Mouse (Mus musculus): Measurements from ENCODE around the gene Rs1. TPM values are rescaled to one million over a fixed set of nuclear protein-coding genes. Genes with fewer than 3 reads are reported as not detected.
"Not testable (repeated sequence)": the region's sequence is repeated elsewhere in the genome, so short reads cannot be mapped to it uniquely, and the experiment has no call there.

The Rs1 gene
- 0.07 and 0.18 TPM in 2 replicates for polyA plus RNA-seq (2015; fragmentation: Nextera tagmentation; extraction: Ambion mirVana)

- WGBS: 72% methylated on average over 2 of the region's 2 CpGs
Measured at GRCm38 (mm10) chrX:160767713-160768112, at the start of gene Rs1. TSS of gene Rs1 (plus strand) at chrX:160768013.

GRCm38 (mm10) chrX:160735650-160736049 lies 32.2 kb upstream of the Rs1 start, which contains the start of gene Ppef1:
TSS of gene Ppef1 (minus strand) at chrX:160735765.
- ATAC-seq: no peak
- WGBS: 76% methylated on average over 5 of the region's 5 CpGs
- H3K27ac ChIP-seq (ENCODE audit: low read length): no peak within 1 kb of the TSS
- no peaks in the 10 kb centered on the region for H3K4me1 ChIP-seq (replicated peaks; ENCODE audit: control insufficient read depth, insufficient read depth, low read length)
- peaks cover 3% of the 10 kb centered on the region; the same call in 1 of the 2 replicates for H3K27me3 ChIP-seq (replicated peaks; ENCODE audit: control insufficient read depth, insufficient read depth, low read length)
- H3K4me3 ChIP-seq (replicated peaks; ENCODE audit: low read length): no peak within 1 kb of the TSS
- no peaks in the 10 kb centered on the region for H3K36me3 ChIP-seq (ENCODE audit: control insufficient read depth, insufficient read depth)
- H3K9me3 ChIP-seq (ENCODE audit: control insufficient read depth, low read length): no peaks in the 10 kb centered on the region
- H3K9ac ChIP-seq (replicated peaks; ENCODE audit: low read depth, low read length): no peak within 1 kb of the TSS
- H3K4me2 ChIP-seq (ENCODE audit: low read length): no peak within 1 kb of the TSS

More at GRCm38 (mm10) chrX:160767713-160768112, at the start of gene Rs1:
- Histone ChIP-seq H3K9ac (replicated peaks; ENCODE audit: low read depth, low read length) (no peak within 1 kb of the TSS), H3K27me3 (replicated peaks; ENCODE audit: control insufficient read depth, insufficient read depth, low read length) (0 out of 2 replicates have a peak, but pooled peaks cover 3% of the 10 kb centered on the region), H3K4me1 (replicated peaks; ENCODE audit: control insufficient read depth, insufficient read depth, low read length) (peaks cover 2% of the 10 kb centered on the region; the same call in 1 of the 2 replicates), H3K9me3 (ENCODE audit: control insufficient read depth, low read length) (no peaks in the 10 kb centered on the region), H3K4me3 (replicated peaks; ENCODE audit: low read length) (peak within 1 kb of the TSS; percentile 46), H3K4me2 (ENCODE audit: low read length) (peak within 1 kb of the TSS; percentile 46), H3K36me3 (ENCODE audit: control insufficient read depth, insufficient read depth) (no peaks in the 10 kb centered on the region), H3K27ac (ENCODE audit: low read length) (no peak within 1 kb of the TSS)
- ATAC-seq: no peak

GRCm38 (mm10) chrX:160745399-160745798 lies 22.4 kb upstream of the Rs1 start:
- H3K27ac ChIP-seq (ENCODE audit: low read length): no peak overlapping the region
- no peak for ATAC-seq
- WGBS: 96% methylated on average over 1 of the region's 1 CpGs
- no peaks in the 10 kb centered on the region for H3K36me3 ChIP-seq (ENCODE audit: control insufficient read depth, insufficient read depth)
- H3K4me3 ChIP-seq (replicated peaks; ENCODE audit: low read length): no peak overlapping the region
- H3K27me3 ChIP-seq (replicated peaks; ENCODE audit: control insufficient read depth, insufficient read depth, low read length): no peaks in the 10 kb centered on the region
- H3K4me1 ChIP-seq (replicated peaks; ENCODE audit: control insufficient read depth, insufficient read depth, low read length): no peaks in the 10 kb centered on the region
- no peak overlapping the region for H3K9ac ChIP-seq (replicated peaks; ENCODE audit: low read depth, low read length)
- H3K9me3 ChIP-seq (ENCODE audit: control insufficient read depth, low read length): no peaks in the 10 kb centered on the region
- no peak overlapping the region for H3K4me2 ChIP-seq (ENCODE audit: low read length)

- WGBS: 76% methylated on average over 1 of the region's 1 CpGs
- Histone ChIP-seq H3K27ac (ENCODE audit: low read length) (no peak overlapping the region), H3K9me3 (ENCODE audit: control insufficient read depth, low read length) (no peaks in the 10 kb centered on the region), H3K4me1 (replicated peaks; ENCODE audit: control insufficient read depth, insufficient read depth, low read length) (no peaks in the 10 kb centered on the region), H3K36me3 (ENCODE audit: control insufficient read depth, insufficient read depth) (no peaks in the 10 kb centered on the region), H3K4me3 (replicated peaks; ENCODE audit: low read length) (no peak overlapping the region), H3K9ac (replicated peaks; ENCODE audit: low read depth, low read length) (no peak overlapping the region), H3K4me2 (ENCODE audit: low read length) (no peak overlapping the region), H3K27me3 (replicated peaks; ENCODE audit: control insufficient read depth, insufficient read depth, low read length) (no peaks in the 10 kb centered on the region)
- no peak for ATAC-seq
Measured at GRCm38 (mm10) chrX:160748653-160749052, 19.2 kb upstream of the Rs1 start.

GRCm38 (mm10) chrX:160750808-160751207 lies 17.0 kb upstream of the Rs1 start:
- no peak for ATAC-seq

GRCm38 (mm10) chrX:160765389-160766232 lies 2.2 kb upstream of the Rs1 start:
- no peak overlapping the region for H3K27ac ChIP-seq (ENCODE audit: low read length)
- H3K4me3 ChIP-seq (replicated peaks; ENCODE audit: low read length): peak overlapping the region; percentile 49
- H3K9ac ChIP-seq (replicated peaks; ENCODE audit: low read depth, low read length): peak overlapping the region; percentile 42; the same call in 1 of the 2 replicates
- H3K4me1 ChIP-seq (replicated peaks; ENCODE audit: control insufficient read depth, insufficient read depth, low read length): no peaks in the 10 kb centered on the region
- no peaks in the 10 kb centered on the region for H3K36me3 ChIP-seq (ENCODE audit: control insufficient read depth, insufficient read depth)
- 0 out of 2 replicates have a peak, but pooled peaks cover 3% of the 10 kb centered on the region for H3K27me3 ChIP-seq (replicated peaks; ENCODE audit: control insufficient read depth, insufficient read depth, low read length)
- WGBS: 28% methylated on average over 30 of the region's 30 CpGs
- peak; percentile 97 for ATAC-seq
- H3K9me3 ChIP-seq (ENCODE audit: control insufficient read depth, low read length): no peaks in the 10 kb centered on the region
- H3K4me2 ChIP-seq (ENCODE audit: low read length): peak overlapping the region; percentile 50

More at GRCm38 (mm10) chrX:160750808-160751207, 17.0 kb upstream of the Rs1 start:
- Histone ChIP-seq H3K27ac (ENCODE audit: low read length) (no peak overlapping the region), H3K9me3 (ENCODE audit: control insufficient read depth, low read length) (no peaks in the 10 kb centered on the region), H3K36me3 (ENCODE audit: control insufficient read depth, insufficient read depth) (no peaks in the 10 kb centered on the region), H3K27me3 (replicated peaks; ENCODE audit: control insufficient read depth, insufficient read depth, low read length) (0 out of 2 replicates have a peak, but pooled peaks cover 4% of the 10 kb centered on the region), H3K4me1 (replicated peaks; ENCODE audit: control insufficient read depth, insufficient read depth, low read length) (no peaks in the 10 kb centered on the region), H3K9ac (replicated peaks; ENCODE audit: low read depth, low read length) (no peak overlapping the region), H3K4me2 (ENCODE audit: low read length) (no peak overlapping the region), H3K4me3 (replicated peaks; ENCODE audit: low read length) (no peak overlapping the region)
- WGBS: 96% methylated on average over 8 of the region's 8 CpGs

GRCm38 (mm10) chrX:160766233-160766616 lies 1.6 kb upstream of the Rs1 start:
- H3K9ac ChIP-seq (replicated peaks; ENCODE audit: low read depth, low read length): no peak overlapping the region
- no peaks in the 10 kb centered on the region for H3K36me3 ChIP-seq (ENCODE audit: control insufficient read depth, insufficient read depth)
- H3K4me3 ChIP-seq (replicated peaks; ENCODE audit: low read length): peak overlapping the region; percentile 46
- no peaks in the 10 kb centered on the region for H3K4me1 ChIP-seq (replicated peaks; ENCODE audit: control insufficient read depth, insufficient read depth, low read length)
- WGBS: 17% methylated on average over 15 of the region's 15 CpGs
- no peak overlapping the region for H3K27ac ChIP-seq (ENCODE audit: low read length)
- ATAC-seq: peak; percentile 87
- H3K4me2 ChIP-seq (ENCODE audit: low read length): peak overlapping the region; percentile 50
- 0 out of 2 replicates have a peak, but pooled peaks cover 3% of the 10 kb centered on the region for H3K27me3 ChIP-seq (replicated peaks; ENCODE audit: control insufficient read depth, insufficient read depth, low read length)
- H3K9me3 ChIP-seq (ENCODE audit: control insufficient read depth, low read length): no peaks in the 10 kb centered on the region

GRCm38 (mm10) chrX:160769622-160770021 lies 1.8 kb downstream of the Rs1 start:
- WGBS: 81% methylated on average over 5 of the region's 5 CpGs
- H3K4me1 ChIP-seq (replicated peaks; ENCODE audit: control insufficient read depth, insufficient read depth, low read length); H3K36me3 ChIP-seq (ENCODE audit: control insufficient read depth, insufficient read depth); H3K9ac ChIP-seq (replicated peaks; ENCODE audit: low read depth, low read length); H3K4me3 ChIP-seq (replicated peaks; ENCODE audit: low read length); ATAC-seq; H3K27ac ChIP-seq (ENCODE audit: low read length); H3K9me3 ChIP-seq (ENCODE audit: control insufficient read depth, low read length); H3K27me3 ChIP-seq (replicated peaks; ENCODE audit: control insufficient read depth, insufficient read depth, low read length); H3K4me2 ChIP-seq (ENCODE audit: low read length): not testable (repeated sequence)

GRCm38 (mm10) chrX:160773033-160773432 lies 5.2 kb downstream of the Rs1 start:
- Histone ChIP-seq H3K27ac (ENCODE audit: low read length) (peak overlapping the region; percentile 14; the same call in 1 of the 2 replicates), H3K4me1 (replicated peaks; ENCODE audit: control insufficient read depth, insufficient read depth, low read length) (peaks cover 2% of the 10 kb centered on the region), H3K9me3 (ENCODE audit: control insufficient read depth, low read length) (no peaks in the 10 kb centered on the region), H3K36me3 (ENCODE audit: control insufficient read depth, insufficient read depth) (no peaks in the 10 kb centered on the region), H3K9ac (replicated peaks; ENCODE audit: low read depth, low read length) (no peak overlapping the region), H3K4me2 (ENCODE audit: low read length) (no peak overlapping the region), H3K4me3 (replicated peaks; ENCODE audit: low read length) (no peak overlapping the region), H3K27me3 (replicated peaks; ENCODE audit: control insufficient read depth, insufficient read depth, low read length) (0 out of 2 replicates have a peak, but pooled peaks cover 2% of the 10 kb centered on the region)
- 24% methylated on average over 1 of the region's 1 CpGs for WGBS
- ATAC-seq: peak; percentile 72

All from forebrain, embryonic 16.5 days (tissue).